Mouse (Mus musculus) lung, embryonic 16.5 days (tissue): ENCODE data around the gene Snrnp25. TPM values are rescaled to one million over a fixed set of nuclear protein-coding genes. Genes with fewer than 3 reads are reported as not detected.

Experiments
- ATAC-seq: fragments of 200-750 bp; cut with Nextera tagmentation; 2 replicates; pipeline ENCODE4 v1.8.0; 2017; ENCODE audit warnings: low read depth, mild to moderate bottlenecking, moderate library complexity
- H3K27ac ChIP-seq: fragments of 300-500 bp; sonication (generic); 2 replicates; pipeline ENCODE4 v1.5.1; 2014; ENCODE audit warnings: mild to moderate bottlenecking, control low read depth, low read length
- H3K27me3 ChIP-seq: fragments of 300-500 bp; sonication (generic); 2 replicates; pipeline ENCODE4 v1.6.1; 2014; ENCODE audit warnings: low read depth, low read length, mixed read lengths; ENCODE audit not compliant: control insufficient read depth, insufficient read depth
- H3K36me3 ChIP-seq: fragments of 300-500 bp; sonication (generic); 2 replicates; pipeline ENCODE4 v1.6.1; 2014; ENCODE audit warnings: low read length; ENCODE audit not compliant: control insufficient read depth, insufficient read depth
- H3K4me1 ChIP-seq: fragments of 300-500 bp; sonication (generic); replicated peaks from 2 replicates; pipeline ENCODE4 v1.6.1; 2014; ENCODE audit warnings: low read length, mixed read lengths; ENCODE audit not compliant: control insufficient read depth, insufficient read depth
- H3K4me2 ChIP-seq: fragments of 300-500 bp; sonication (generic); 2 replicates; pipeline ENCODE4 v1.6.1; 2014; ENCODE audit warnings: low read depth, low read length, control low read depth
- H3K4me3 ChIP-seq: fragments of 300-500 bp; sonication (generic); 2 replicates; pipeline ENCODE4 v1.5.1; 2014; ENCODE audit warnings: mild to moderate bottlenecking, low read length, control low read depth
- H3K9ac ChIP-seq: fragments of 300-500 bp; sonication (generic); 2 replicates; pipeline ENCODE4 v1.6.1; 2014; ENCODE audit warnings: low read length, control low read depth
- H3K9me3 ChIP-seq: fragments of 300-500 bp; sonication (generic); 2 replicates; pipeline ENCODE4 v1.6.1; 2016; ENCODE audit warnings: low read length; ENCODE audit not compliant: control insufficient read depth
- WGBS: fragments of 180-500 bp; shearing (Covaris S2); extraction: QIAGEN DNeasy Blood & Tissue Kit; methylation state at CpG from one replicate; pipeline ENCODE4 v1.1.7; 2014; 5-methylcytosine and 5-hydroxymethylcytosine counted together
- polyA plus RNA-seq: library from polyadenylated mRNA; unstranded; fragments of >200 nt; fragmentation: Nextera tagmentation; extraction: Ambion mirVana; gene quantifications from 2 replicates; pipeline ENCODE4 v1.2.1, GENCODE M21; 2015

Gene Snrnp25
- polyA plus RNA-seq, 1 experiment from 2014 or later = 49.2 TPM

- Histone ChIP-seq H3K4me1 (peaks cover 45% of the 10 kb centered on the region), H3K27ac (peak within 1 kb of the TSS; percentile 96), H3K27me3 (no peaks in the 10 kb centered on the region), H3K9ac (peak within 1 kb of the TSS; percentile 93), H3K9me3 (no peaks in the 10 kb centered on the region), H3K4me3 (peak within 1 kb of the TSS; percentile 80), H3K36me3 (peaks cover 9% of the 10 kb centered on the region), H3K4me2 (peak within 1 kb of the TSS; percentile 81)
- 3% methylated on average over 47 of the region's 47 CpGs for WGBS
- peak; percentile 64 for ATAC-seq
Observed at GRCm38 (mm10) chr11:32226124-32226871, 21.1 kb downstream of the Snrnp25 start, which contains the start of gene Mpg. TSS of gene Mpg (plus strand) at chr11:32226505.

- H3K4me1 ChIP-seq = peaks cover 45% of the 10 kb centered on the region
- H3K9me3 ChIP-seq = no peaks in the 10 kb centered on the region
- H3K27me3 ChIP-seq = no peaks in the 10 kb centered on the region
- no peak for ATAC-seq
- peak overlapping the region; percentile 80 for H3K4me3 ChIP-seq
- H3K9ac ChIP-seq = peak overlapping the region; percentile 93
- H3K36me3 ChIP-seq = peaks cover 15% of the 10 kb centered on the region
- H3K27ac ChIP-seq = peak overlapping the region; percentile 96
- H3K4me2 ChIP-seq = peak overlapping the region; percentile 81
- WGBS = 43% methylated on average over 1 of the region's 1 CpGs
Observed at GRCm38 (mm10) chr11:32227041-32227440, 21.8 kb downstream of the Snrnp25 start.

DNA sequence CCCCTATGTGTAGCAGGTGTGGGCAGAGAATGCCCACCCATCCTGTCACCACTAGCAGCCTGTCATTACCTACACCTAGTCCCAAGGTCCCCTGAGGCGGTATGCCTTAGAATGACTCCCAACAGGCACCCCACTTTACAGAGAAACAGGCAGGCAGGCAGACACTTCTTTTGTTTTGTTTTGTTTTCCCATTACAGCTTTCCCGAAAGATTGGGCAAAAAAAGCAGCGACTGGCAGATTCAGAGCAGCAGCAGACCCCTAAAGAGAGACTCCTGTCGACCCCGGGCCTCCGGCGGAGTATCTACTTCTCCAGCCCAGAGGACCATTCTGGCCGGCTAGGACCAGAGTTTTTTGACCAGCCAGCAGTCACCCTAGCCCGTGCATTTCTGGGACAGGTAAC is 22.3 kb downstream of the Snrnp25 start:
- WGBS = 88% methylated on average over 9 of the region's 9 CpGs
- Histone ChIP-seq H3K4me3 (no peak overlapping the region), H3K36me3 (peaks cover 16% of the 10 kb centered on the region), H3K9me3 (no peaks in the 10 kb centered on the region), H3K4me1 (peaks cover 41% of the 10 kb centered on the region), H3K4me2 (peak overlapping the region; percentile 81; the same call in 1 of the 2 replicates), H3K27ac (no peak overlapping the region), H3K9ac (peak overlapping the region; percentile 93; the same call in 1 of the 2 replicates), H3K27me3 (no peaks in the 10 kb centered on the region)
- no peak for ATAC-seq

- Histone ChIP-seq H3K36me3 (peaks cover 22% of the 10 kb centered on the region), H3K9me3 (no peaks in the 10 kb centered on the region), H3K27me3 (no peaks in the 10 kb centered on the region), H3K4me3 (no peak overlapping the region), H3K9ac (no peak overlapping the region), H3K4me2 (no peak overlapping the region), H3K4me1 (peaks cover 34% of the 10 kb centered on the region), H3K27ac (no peak overlapping the region)
- no peak for ATAC-seq
- WGBS = 88% methylated on average over 3 of the region's 3 CpGs
Observed at GRCm38 (mm10) chr11:32228292-32228845, 23.2 kb downstream of the Snrnp25 start.

DNA sequence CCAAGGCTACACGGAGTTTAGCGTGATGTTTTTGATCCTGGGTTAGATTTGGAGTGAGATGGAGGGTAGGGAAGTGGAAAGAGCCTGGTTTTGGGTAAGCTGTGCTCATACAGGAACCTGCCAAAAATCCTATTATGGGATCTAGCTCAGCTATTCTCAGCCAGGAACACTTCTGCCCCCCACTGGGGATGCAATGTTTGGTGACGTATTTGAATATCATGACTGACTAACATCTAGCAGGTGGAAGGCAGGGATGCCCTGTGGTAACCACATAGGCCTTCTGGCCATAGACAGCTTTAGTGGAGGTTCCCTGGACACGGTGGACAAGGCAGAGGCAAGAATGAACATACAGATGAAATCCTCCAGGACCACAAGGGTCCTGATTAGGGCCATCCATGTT is 25.0 kb downstream of the Snrnp25 start:
- H3K27ac ChIP-seq = no peak overlapping the region
- H3K4me1 ChIP-seq = peaks cover 25% of the 10 kb centered on the region
- WGBS = 75% methylated on average over 4 of the region's 4 CpGs
- ATAC-seq = no peak
- H3K9ac ChIP-seq = no peak overlapping the region
- peaks cover 30% of the 10 kb centered on the region for H3K36me3 ChIP-seq
- no peaks in the 10 kb centered on the region for H3K27me3 ChIP-seq
- no peaks in the 10 kb centered on the region for H3K9me3 ChIP-seq
- no peak overlapping the region for H3K4me3 ChIP-seq
- H3K4me2 ChIP-seq = no peak overlapping the region

DNA sequence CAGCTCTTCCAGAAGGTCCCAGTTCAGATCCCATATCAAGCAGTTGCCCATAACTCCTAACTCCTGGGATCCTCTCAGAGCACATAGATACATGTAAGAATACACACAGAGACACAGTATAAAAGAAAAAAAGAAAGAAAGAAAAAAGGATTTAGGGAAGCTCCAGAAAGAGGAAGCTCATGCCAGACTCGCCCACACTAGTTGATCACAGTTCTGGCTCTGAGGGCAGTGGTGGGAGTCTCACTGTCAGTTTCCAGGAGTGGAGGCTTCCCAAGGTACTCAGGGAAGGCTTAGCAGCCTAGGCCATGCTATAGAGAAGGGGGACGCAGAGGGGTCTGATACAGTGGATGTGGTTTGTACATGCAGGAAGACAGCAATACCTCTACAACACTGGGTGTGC is 25.9 kb downstream of the Snrnp25 start:
- Histone ChIP-seq H3K4me3 (no peak overlapping the region), H3K27ac (no peak overlapping the region), H3K4me2 (no peak overlapping the region), H3K9me3 (no peaks in the 10 kb centered on the region), H3K27me3 (no peaks in the 10 kb centered on the region), H3K9ac (no peak overlapping the region), H3K36me3 (peaks cover 30% of the 10 kb centered on the region), H3K4me1 (peaks cover 21% of the 10 kb centered on the region)
- WGBS = 89% methylated on average over 2 of the region's 2 CpGs
- ATAC-seq = no peak

DNA sequence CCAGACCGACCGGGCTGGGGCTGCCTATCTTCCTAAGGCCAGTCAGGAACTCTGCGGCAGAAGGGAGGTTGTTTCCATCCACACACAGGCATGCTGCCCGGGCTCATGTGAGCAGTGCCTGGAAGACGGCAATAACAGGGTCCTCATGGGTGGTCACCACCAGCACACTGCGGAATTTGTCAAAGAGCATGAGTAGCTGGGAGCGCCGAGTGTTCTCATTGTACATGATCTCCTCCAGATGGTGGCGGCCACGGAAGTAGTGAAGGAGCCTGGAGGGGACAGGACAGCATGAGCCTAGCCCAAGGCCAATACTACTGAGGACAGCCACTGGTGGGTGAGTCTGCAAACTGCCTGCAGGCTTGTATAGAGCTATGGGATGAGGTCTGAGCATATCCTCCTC is 27.6 kb downstream of the Snrnp25 start:
- no peak overlapping the region for H3K27ac ChIP-seq
- peak; percentile 31; the same call in 1 of the 2 replicates for ATAC-seq
- H3K9me3 ChIP-seq = no peaks in the 10 kb centered on the region
- no peak overlapping the region for H3K9ac ChIP-seq
- 69% methylated on average over 10 of the region's 10 CpGs for WGBS
- H3K36me3 ChIP-seq = peaks cover 33% of the 10 kb centered on the region
- H3K4me3 ChIP-seq = no peak overlapping the region
- peaks cover 9% of the 10 kb centered on the region for H3K4me1 ChIP-seq
- no peak overlapping the region for H3K4me2 ChIP-seq
- H3K27me3 ChIP-seq = no peaks in the 10 kb centered on the region

DNA sequence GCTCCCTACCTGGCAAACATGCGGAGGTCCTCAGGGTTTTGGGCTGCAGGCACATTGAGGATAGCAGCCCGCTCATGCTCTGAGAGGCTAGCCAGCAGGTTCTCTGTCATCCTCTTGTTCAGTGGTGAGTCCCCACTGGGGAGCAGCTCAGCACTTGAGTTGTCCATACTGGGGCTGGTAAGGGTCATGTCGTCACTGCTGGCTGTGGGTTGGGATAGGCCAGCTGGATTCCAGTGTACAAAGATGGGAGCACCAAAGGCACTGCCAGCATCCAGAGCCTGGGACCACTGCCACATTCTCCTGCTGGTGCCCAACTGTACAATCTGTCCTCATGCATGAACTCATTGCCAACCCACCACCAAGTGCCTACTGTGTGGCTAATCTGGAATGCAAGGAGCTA is 28.7 kb downstream of the Snrnp25 start:
- 86% methylated on average over 3 of the region's 3 CpGs for whole genome bisulfite sequencing
- no peaks in the 10 kb centered on the region for H3K27me3 ChIP-seq
- H3K4me2 ChIP-seq = no peak overlapping the region
- ATAC-seq = no peak
- no peak overlapping the region for H3K9ac ChIP-seq
- peaks cover 33% of the 10 kb centered on the region for H3K36me3 ChIP-seq
- no peak overlapping the region for H3K4me3 ChIP-seq
- H3K9me3 ChIP-seq = no peaks in the 10 kb centered on the region
- peaks cover 9% of the 10 kb centered on the region for H3K4me1 ChIP-seq
- no peak overlapping the region for H3K27ac ChIP-seq

DNA sequence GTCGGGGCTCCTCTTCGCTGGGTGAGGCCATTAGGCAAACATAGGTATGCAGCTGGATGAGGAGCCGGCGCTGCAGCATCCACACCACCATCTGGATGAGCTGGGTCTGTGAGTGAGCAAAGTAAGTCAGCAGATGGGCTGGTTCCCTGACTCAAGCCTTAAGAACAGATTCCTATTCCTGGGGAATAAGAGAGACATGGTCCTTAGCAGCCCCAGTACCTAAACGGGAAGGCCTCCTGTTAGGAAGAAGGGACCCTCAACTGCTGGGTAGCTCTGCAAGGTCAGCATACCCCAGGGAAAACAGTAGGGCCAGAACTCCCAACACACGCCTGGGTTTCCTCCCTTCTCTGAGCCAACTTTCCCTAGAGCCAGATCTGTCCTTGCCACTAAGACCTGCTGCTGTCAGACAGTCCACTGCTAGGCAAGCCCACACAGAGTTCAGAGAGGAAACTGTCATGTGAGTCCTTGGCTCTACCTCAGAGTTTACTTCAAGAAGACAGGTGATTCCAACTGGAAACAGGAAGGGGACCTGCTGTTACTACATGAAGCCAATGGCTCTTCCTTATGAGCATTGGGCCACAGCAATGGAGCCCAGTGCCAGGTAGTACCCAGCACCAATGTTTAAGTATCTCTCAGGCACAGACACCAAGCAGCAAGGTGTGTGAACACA is 29.7 kb downstream of the Snrnp25 start:
- H3K4me1 ChIP-seq = peaks cover 9% of the 10 kb centered on the region
- no peaks in the 10 kb centered on the region for H3K27me3 ChIP-seq
- 81% methylated on average over 6 of the region's 6 CpGs for WGBS
- no peak for ATAC-seq
- H3K4me3 ChIP-seq = no peak overlapping the region
- no peaks in the 10 kb centered on the region for H3K9me3 ChIP-seq
- H3K4me2 ChIP-seq = no peak overlapping the region
- peaks cover 40% of the 10 kb centered on the region for H3K36me3 ChIP-seq
- H3K27ac ChIP-seq = peak overlapping the region; percentile 44; the same call in 1 of the 2 replicates
- H3K9ac ChIP-seq = no peak overlapping the region
